Mouse (Mus musculus) lung, postnatal 0 days (tissue): ENCODE measurements around the gene Pum1.

Source experiments
- CTCF ChIP-seq: IDR thresholded peaks from 2 replicates; pipeline ENCODE4 v1.5.1; 2016; ENCODE audit warnings: antibody characterized with exemption, mild to moderate bottlenecking
- EP300 ChIP-seq: IDR thresholded peaks from 2 replicates; pipeline ENCODE4 v1.6.1; 2016; ENCODE audit warnings: antibody characterized with exemption, mild to moderate bottlenecking, control low read depth

DNA sequence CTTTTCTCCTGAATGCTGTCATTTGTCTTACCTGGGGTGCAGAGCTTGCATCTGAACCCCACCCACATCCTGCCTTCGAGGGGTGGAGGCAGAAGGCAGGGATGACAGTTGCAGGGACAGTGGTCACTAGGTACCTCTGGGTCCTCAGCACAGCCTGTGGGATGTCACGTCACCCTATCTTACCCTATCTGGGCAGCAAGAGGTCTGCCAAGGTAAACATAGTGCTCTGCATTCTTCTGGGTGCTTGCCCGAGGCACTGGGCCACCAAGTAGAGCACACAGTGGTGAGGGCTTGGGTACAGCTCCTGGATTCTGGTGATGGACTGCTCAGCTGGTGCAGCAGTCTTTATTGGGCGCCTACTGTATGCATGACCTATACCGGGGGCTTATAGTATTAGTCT lies 136.5 kb downstream of the Pum1 start:
- TF ChIP-seq CTCF (no peak), EP300 (no peak)
